Mouse (Mus musculus): ENCODE data around the gene Raly. TPM values are rescaled to one million over a fixed set of nuclear protein-coding genes. Genes with fewer than 3 reads are reported as not detected.

Gene Raly
- polyA plus RNA-seq (2014; fragmentation: Illumina TruSeq; extraction: RNeasy Lipid Tissue Mini Kit (QIAGEN cat#74804); ENCODE audit: low read depth, low replicate concordance), result 42.9 TPM

GRCm38 (mm10) chr2:154790656-154791483 is at the start of gene Raly, which contains the start of gene a:
TSS of gene Raly (plus strand) at chr2:154791096.
TSS of gene a (plus strand) at chr2:154791402.

DNA sequence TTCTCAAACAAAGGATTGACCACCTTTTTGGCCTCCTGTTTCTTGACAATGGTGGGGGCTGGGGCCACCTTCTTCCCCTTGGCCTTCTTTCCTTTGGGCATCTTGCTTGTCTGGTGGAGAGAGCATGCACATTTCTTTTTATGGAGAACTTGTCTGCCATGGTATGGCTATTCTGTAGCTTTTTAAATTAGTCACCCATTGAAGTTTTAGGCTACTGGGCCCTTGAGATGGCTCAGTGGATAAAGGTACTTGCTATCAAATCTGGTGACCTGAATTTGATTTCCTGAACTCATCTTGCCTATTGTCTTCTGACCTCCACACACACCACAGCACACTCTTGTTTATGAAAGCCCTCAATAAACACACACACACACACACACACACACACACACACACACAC is 21.0 kb upstream of the Raly start, which contains the start of gene Gm14214:
Gene Gm14214 (minus strand): TSS at position 101 of the 400 bp plus-strand sequence.

DNA sequence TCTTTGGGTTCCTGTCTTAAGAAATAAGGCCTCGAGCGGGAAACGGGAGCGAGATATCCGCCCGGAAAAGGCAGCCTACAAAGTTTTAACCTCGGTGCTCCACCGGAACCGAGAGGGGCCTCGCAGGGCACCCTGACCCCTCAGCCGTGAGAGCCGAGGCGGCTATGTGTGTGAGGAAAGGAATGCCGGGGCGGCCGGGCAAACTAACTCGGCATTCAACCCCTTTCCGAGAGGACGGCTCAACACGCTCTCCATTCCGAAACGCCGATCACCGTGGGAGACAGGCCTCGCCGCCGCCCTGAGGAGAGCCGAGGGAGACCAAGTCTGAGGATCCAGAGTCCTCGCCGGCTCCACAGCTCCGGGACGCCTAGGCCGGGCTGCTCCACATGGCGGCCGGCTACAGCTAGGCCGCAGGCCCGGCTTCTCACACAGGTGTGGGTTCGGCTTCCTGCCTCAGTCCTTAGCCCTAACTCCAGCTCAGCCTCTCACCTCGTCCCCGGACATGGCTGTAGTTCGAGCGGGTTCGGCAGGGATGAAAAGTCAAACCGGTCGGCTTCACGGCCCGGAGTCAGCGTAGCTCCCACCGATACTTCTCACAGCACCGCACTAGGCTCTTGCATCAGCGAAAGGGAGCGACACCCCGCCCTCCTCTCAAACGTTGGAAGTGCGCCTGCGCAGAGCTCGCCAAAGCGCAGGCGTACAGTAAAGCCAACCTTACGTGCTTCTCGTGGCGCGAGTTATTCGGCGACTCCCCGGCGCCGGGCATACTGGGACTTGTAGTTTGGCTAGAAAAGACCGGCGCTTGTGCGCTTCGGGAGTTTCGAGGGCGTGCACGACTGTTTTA is 101.5 kb downstream of the Raly start, which contains the start of gene Eif2s2:
Gene Eif2s2 (minus strand): TSS at position 735 of the 844 bp plus-strand sequence.

Other genes with a start within 250 kb of the Raly start
- gene 1700003F12Rik, start 244.0 kb upstream of the Raly start, polyA plus RNA-seq (2014; fragmentation: Illumina TruSeq; extraction: RNeasy Lipid Tissue Mini Kit (QIAGEN cat#74804); ENCODE audit: low read depth, low replicate concordance), result 4.3 TPM
- gene Actl10, start 239.3 kb upstream of the Raly start, polyA plus RNA-seq (2014; fragmentation: Illumina TruSeq; extraction: RNeasy Lipid Tissue Mini Kit (QIAGEN cat#74804); ENCODE audit: low read depth, low replicate concordance), result 2.3 TPM
- gene Necab3, start 232.2 kb upstream of the Raly start, polyA plus RNA-seq (2014; fragmentation: Illumina TruSeq; extraction: RNeasy Lipid Tissue Mini Kit (QIAGEN cat#74804); ENCODE audit: low read depth, low replicate concordance), result 4.3 TPM
- gene E2f1, start 221.2 kb upstream of the Raly start, polyA plus RNA-seq (2014; fragmentation: Illumina TruSeq; extraction: RNeasy Lipid Tissue Mini Kit (QIAGEN cat#74804); ENCODE audit: low read depth, low replicate concordance), result 0.10 TPM
- gene Pxmp4, start 187.4 kb upstream of the Raly start, polyA plus RNA-seq (2014; fragmentation: Illumina TruSeq; extraction: RNeasy Lipid Tissue Mini Kit (QIAGEN cat#74804); ENCODE audit: low read depth, low replicate concordance), result 1.0 TPM
- gene Zfp341, start 177.8 kb upstream of the Raly start, polyA plus RNA-seq (2014; fragmentation: Illumina TruSeq; extraction: RNeasy Lipid Tissue Mini Kit (QIAGEN cat#74804); ENCODE audit: low read depth, low replicate concordance), result not detected
- 0.76 TPM for gene 4930519P11Rik, start 177.7 kb upstream of the Raly start, polyA plus RNA-seq (2014; fragmentation: Illumina TruSeq; extraction: RNeasy Lipid Tissue Mini Kit (QIAGEN cat#74804); ENCODE audit: low read depth, low replicate concordance)
- 60.7 TPM for gene Chmp4b, start 139.4 kb upstream of the Raly start, polyA plus RNA-seq (2014; fragmentation: Illumina TruSeq; extraction: RNeasy Lipid Tissue Mini Kit (QIAGEN cat#74804); ENCODE audit: low read depth, low replicate concordance)
- not detected for gene Gm14214, start 21.1 kb upstream of the Raly start, polyA plus RNA-seq (2014; fragmentation: Illumina TruSeq; extraction: RNeasy Lipid Tissue Mini Kit (QIAGEN cat#74804); ENCODE audit: low read depth, low replicate concordance)
- not detected for gene a, start 306 bp downstream of the Raly start, polyA plus RNA-seq (2014; fragmentation: Illumina TruSeq; extraction: RNeasy Lipid Tissue Mini Kit (QIAGEN cat#74804); ENCODE audit: low read depth, low replicate concordance)
- gene Eif2s2, start 101.8 kb downstream of the Raly start, polyA plus RNA-seq (2014; fragmentation: Illumina TruSeq; extraction: RNeasy Lipid Tissue Mini Kit (QIAGEN cat#74804); ENCODE audit: low read depth, low replicate concordance), result 351 TPM
- 59.4 TPM for gene Gm14226, start 227.2 kb downstream of the Raly start, polyA plus RNA-seq (2014; fragmentation: Illumina TruSeq; extraction: RNeasy Lipid Tissue Mini Kit (QIAGEN cat#74804); ENCODE audit: low read depth, low replicate concordance)